Mouse (Mus musculus): Measurements from ENCODE around the gene L3mbtl3.

GRCm38 (mm10) chr10:26226734-26227133 lies 149.0 kb downstream of the L3mbtl3 start:
- no peak for TF ChIP-seq CHD1 (IDR thresholded peaks at IDR 0.05; ENCODE audit: low read depth, low read length)
- no peak for TF ChIP-seq MAFK (IDR thresholded peaks at IDR 0.05; ENCODE audit: insufficient replicate concordance, low read length)
- no peak for TF ChIP-seq POLR2A (IDR thresholded peaks at IDR 0.05; ENCODE audit: low read depth, low read length)
- no peak for TF ChIP-seq ZNF384 (IDR thresholded peaks at IDR 0.05; ENCODE audit: low read depth, low read length)
